Comparison of ENCODE assay signal across 12 mouse cellular contexts in the genomic region with DNA sequence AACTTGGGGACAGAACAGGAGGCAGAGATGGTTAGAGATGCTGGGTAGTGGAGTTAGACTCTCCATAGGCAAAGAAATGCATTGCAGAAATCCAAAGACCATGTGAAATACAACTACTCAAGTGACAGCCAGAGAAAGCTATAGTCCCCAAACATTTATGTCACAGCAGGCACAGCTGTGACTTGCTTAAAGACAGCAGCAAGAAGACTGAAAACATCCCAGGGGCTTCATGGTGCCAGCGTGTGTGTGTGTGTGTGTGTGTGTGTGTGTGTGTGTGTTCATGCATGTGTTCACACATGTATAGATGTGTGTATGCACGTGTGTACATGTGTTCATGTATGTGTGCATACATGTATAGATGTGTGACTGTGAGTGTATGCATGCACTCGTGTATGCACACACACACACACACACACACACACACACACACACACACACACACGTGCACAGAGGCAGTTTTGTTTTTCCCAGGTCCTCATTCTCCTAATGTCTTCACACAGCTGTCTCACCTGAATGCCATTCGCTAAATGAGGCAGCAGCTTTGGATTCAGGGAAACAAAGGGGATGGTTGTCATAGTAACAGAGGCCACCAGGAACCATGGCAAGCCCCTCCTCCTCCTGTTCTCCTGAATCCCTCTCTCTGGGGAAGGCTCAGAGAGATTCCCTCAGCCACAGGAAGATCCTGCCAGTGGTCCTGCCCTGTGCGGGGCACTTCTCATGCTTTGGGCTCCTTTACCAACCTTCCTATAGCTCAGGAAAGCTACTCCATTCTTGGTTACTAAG.
A peak's percentile ranks its signal among the peaks of the same experiment; 100 is the strongest.
DNase-seq lines count a peak whose midpoint lies in the region; ATAC-seq and TF ChIP-seq lines count a peak whose summit lies in the region.
"Had no signal": no experiment of that assay in that cellular context is flagged by ENCODE, and none has a peak within 500 bp of the region (broad histone marks: within the 10 kb centered on the region; RNA-seq: fewer than 3 reads in every experiment).

No protein-coding gene starts in this region.

- DNase-seq in left cerebral cortex, adult 11 months (ENCODE audit: low spot score), result peak; percentile 10
- DNase-seq in left cerebral cortex, adult 2 months (ENCODE audit: extremely low spot score in 1 of 2, low spot score in 2 of 2), result no peak
- DNase-seq in embryonic facial prominence, embryonic 14.5 days (ENCODE audit: low spot score), result peak; percentile 84
- peak; percentile 31 for DNase-seq in hindlimb bud, embryonic 11.5 days (ENCODE audit: extremely low spot score, low read depth, low spot score)
- DNase-seq in layer of hippocampus, adult 9-10 months (ENCODE audit: low spot score), result no peak
- no peak for DNase-seq in cerebellum, adult 18-20 months
- no peak for DNase-seq in heart, postnatal 10 days
- DNase-seq: cerebellum, adult 9-11 months; gastrocnemius, postnatal 14 days; liver, embryonic 13.5 days had no signal

- no peak overlapping the region for H3K9ac ChIP-seq in embryonic facial prominence, embryonic 14.5 days (ENCODE audit: low read depth, low read length)
- H3K9ac ChIP-seq in neural tube, embryonic 12.5 days, result no peak overlapping the region
- H3K9ac ChIP-seq: liver, embryonic 13.5 days had no signal

- ATAC-seq in embryonic facial prominence, embryonic 14.5 days (ENCODE audit: low read depth), result peak; percentile 88
- peak; percentile 92 for ATAC-seq in neural tube, embryonic 12.5 days (ENCODE audit: low FRiP score, low read depth)
- ATAC-seq: activated CD4-positive, CD25-positive, alpha-beta regulatory T cell, adult 4 months had no signal

- H3K27ac ChIP-seq in left cerebral cortex, adult 2 months, result no peak overlapping the region
- H3K27ac ChIP-seq in embryonic facial prominence, embryonic 14.5 days (replicated peaks; ENCODE audit: low read depth, low read length), result no peak overlapping the region
- peak overlapping the region; percentile 46; the same call in 1 of the 2 replicates for H3K27ac ChIP-seq in neural tube, embryonic 12.5 days
- H3K27ac ChIP-seq: liver, embryonic 13.5 days had no signal

- H3K4me3 ChIP-seq in left cerebral cortex, adult 2 months, result no peak overlapping the region
- H3K4me3 ChIP-seq in embryonic facial prominence, embryonic 14.5 days (ENCODE audit: low read depth, low read length), result no peak overlapping the region
- no peak overlapping the region for H3K4me3 ChIP-seq in neural tube, embryonic 12.5 days
- H3K4me3 ChIP-seq: liver, embryonic 13.5 days had no signal

- H3K27me3 ChIP-seq in embryonic facial prominence, embryonic 14.5 days (replicated peaks; ENCODE audit: control insufficient read depth, insufficient read depth, low read length), result no peaks in the 10 kb centered on the region
- no peaks in the 10 kb centered on the region for H3K27me3 ChIP-seq in neural tube, embryonic 12.5 days (replicated peaks)
- H3K27me3 ChIP-seq: liver, embryonic 13.5 days had no signal

- intact Hi-C loops in left cerebral cortex, adult 2 months (cut with DNase I), result no loop called here
- intact Hi-C loops in heart, postnatal 10 days (cut with DNase I), result no loop called here

- H3K4me2 ChIP-seq in embryonic facial prominence, embryonic 14.5 days (ENCODE audit: low read depth, low read length), result no peak overlapping the region
- no peak overlapping the region for H3K4me2 ChIP-seq in neural tube, embryonic 12.5 days (replicated peaks)
- H3K4me2 ChIP-seq: liver, embryonic 13.5 days had no signal

- H3K4me1 ChIP-seq in embryonic facial prominence, embryonic 14.5 days (ENCODE audit: control insufficient read depth, insufficient read depth, low read length), result 0 out of 2 replicates have a peak, but pooled peaks cover 3% of the 10 kb centered on the region
- peaks cover 15% of the 10 kb centered on the region for H3K4me1 ChIP-seq in neural tube, embryonic 12.5 days
- H3K4me1 ChIP-seq: liver, embryonic 13.5 days had no signal

- no peaks in the 10 kb centered on the region for H3K36me3 ChIP-seq in embryonic facial prominence, embryonic 14.5 days (ENCODE audit: control insufficient read depth, insufficient read depth, low read length)
- H3K36me3 ChIP-seq in neural tube, embryonic 12.5 days, result no peaks in the 10 kb centered on the region
- H3K36me3 ChIP-seq: liver, embryonic 13.5 days had no signal

- H3K9me3 ChIP-seq in embryonic facial prominence, embryonic 14.5 days (ENCODE audit: control insufficient read depth, low read length), result no peaks in the 10 kb centered on the region
- no peaks in the 10 kb centered on the region; the same call in 1 of the 2 replicates for H3K9me3 ChIP-seq in neural tube, embryonic 12.5 days

- no peak for TF ChIP-seq CTCF in left cerebral cortex, adult 2 months (IDR thresholded peaks at IDR 0.05)

- 27% methylated on average over 6 of the region's 6 CpGs for WGBS in embryonic facial prominence, embryonic 14.5 days
- 20% methylated on average over 6 of the region's 6 CpGs for WGBS in neural tube, embryonic 12.5 days

Comparison
In these comparisons a context has a peak if more than half of its experiments do, and no peak if none do; other contexts are left out.
1. DNase-seq: peak in left cerebral cortex, adult 11 months (single experiment), embryonic facial prominence, embryonic 14.5 days (single experiment) and hindlimb bud, embryonic 11.5 days (single experiment); none in left cerebral cortex, adult 2 months (0 of 2), layer of hippocampus, adult 9-10 months (single experiment), cerebellum, adult 18-20 months (0 of 2) and heart, postnatal 10 days (0 of 2).